Comparison of ENCODE assay signal across 8 mouse cellular contexts in genomic region chr3:51228038-51228820, GRCm38 (mm10). TPM values are rescaled to one million over a fixed set of nuclear protein-coding genes. Genes with fewer than 3 reads are reported as not detected.
DNase-seq lines count a peak whose midpoint lies in the region; TF ChIP-seq lines count a peak whose summit lies in the region.
"Had no signal": no experiment of that assay in that cellular context is flagged by ENCODE, and none has a peak within 500 bp of the region (broad histone marks: within the 10 kb centered on the region; RNA-seq: fewer than 3 reads in every experiment).

No protein-coding gene starts in this region.

- TF ChIP-seq POLR2A in brain, embryonic 14.5 days (IDR thresholded peaks at IDR 0.05; ENCODE audit: borderline replicate concordance, extremely low read depth, insufficient read depth, insufficient read length, poor library complexity, severe bottlenecking), result no peak

- peak; percentile 62 to 64 for DNase-seq in layer of hippocampus, postnatal 10 days (ENCODE audit: low spot score in 2 of 2)
- no peak for DNase-seq in layer of hippocampus, adult 9-11 months
- peak; percentile 84 for DNase-seq in MEL-GATA-1-ER (ENCODE audit: extremely low read depth, low read depth)
- peak; percentile 20 for DNase-seq in brain, embryonic 14.5 days (ENCODE audit: low read depth)
- DNase-seq in heart, embryonic 10.5 days (ENCODE audit: low spot score), result no peak
- DNase-seq in lung, postnatal 25 days (ENCODE audit: low spot score), result peak; percentile 52
- peak; percentile 55 for DNase-seq in thymus, postnatal 0 days (ENCODE audit: low spot score)

- 76% methylated on average over 10 of the region's 10 CpGs for WGBS in heart, embryonic 10.5 days

- H3K27me3 ChIP-seq in heart, embryonic 10.5 days (ENCODE audit: insufficient read depth, poor library complexity, severe bottlenecking), result no peaks in the 10 kb centered on the region
- H3K27me3 ChIP-seq: megakaryocyte, embryonic 14.5 days had no signal

- peak; percentile 49; the same call in 1 of the 2 replicates for TF ChIP-seq CTCF in brain, embryonic 14.5 days (IDR thresholded peaks at IDR 0.05; ENCODE audit: borderline replicate concordance, extremely low read depth, insufficient read depth, insufficient read length)

- peak overlapping the region; percentile 36; the same call in 1 of the 2 replicates for H3K27ac ChIP-seq in heart, embryonic 10.5 days

- H3K4me3 ChIP-seq in heart, embryonic 10.5 days, result no peak overlapping the region
- H3K4me3 ChIP-seq: megakaryocyte, embryonic 14.5 days had no signal

- no peaks in the 10 kb centered on the region for H3K9me3 ChIP-seq in heart, embryonic 10.5 days
- H3K9me3 ChIP-seq: megakaryocyte, embryonic 14.5 days had no signal

- peaks cover 56% of the 10 kb centered on the region for H3K4me1 ChIP-seq in heart, embryonic 10.5 days

- no peaks in the 10 kb centered on the region for H3K36me3 ChIP-seq in heart, embryonic 10.5 days

RNA-seq across cellular contexts. Expression of gene Noct, which starts 4.0 kb away (rescaled TPM):
- 10 to 100 TPM; 52.4 to 53.9 TPM for total RNA-seq in layer of hippocampus, postnatal 10 days (2021)
- 28.2 and 33.0 TPM in 2 replicates for polyA plus RNA-seq in brain, embryonic 14.5 days (2012; rRNA removed)
- 10.7 and 13.7 TPM in 2 replicates for polyA plus RNA-seq in heart, embryonic 10.5 days (2016; fragmentation: Nextera tagmentation; extraction: Ambion mirVana)
- 10.2 and 11.3 TPM in 2 replicates for polyA plus RNA-seq in thymus, postnatal 0 days (2015; fragmentation: Nextera tagmentation; extraction: Ambion mirVana)

Comparison
In these comparisons a context has a peak if more than half of its experiments do, and no peak if none do; other contexts are left out.
1. DNase-seq: peak in layer of hippocampus, postnatal 10 days (2 of 2), MEL-GATA-1-ER (single experiment), brain, embryonic 14.5 days (single experiment), lung, postnatal 25 days (single experiment) and thymus, postnatal 0 days (single experiment); none in layer of hippocampus, adult 9-11 months (single experiment) and heart, embryonic 10.5 days (single experiment).